Mouse (Mus musculus): ENCODE measurements at regions not wholly inside any gene's neighbourhood (a gene's known extent, or its start where the extent isn't known, plus 50 kb on each side); places are given as distances from the start of the nearest gene placed in this dataset.
A peak's percentile ranks its signal among the peaks of the same experiment; 100 is the strongest.

DNA sequence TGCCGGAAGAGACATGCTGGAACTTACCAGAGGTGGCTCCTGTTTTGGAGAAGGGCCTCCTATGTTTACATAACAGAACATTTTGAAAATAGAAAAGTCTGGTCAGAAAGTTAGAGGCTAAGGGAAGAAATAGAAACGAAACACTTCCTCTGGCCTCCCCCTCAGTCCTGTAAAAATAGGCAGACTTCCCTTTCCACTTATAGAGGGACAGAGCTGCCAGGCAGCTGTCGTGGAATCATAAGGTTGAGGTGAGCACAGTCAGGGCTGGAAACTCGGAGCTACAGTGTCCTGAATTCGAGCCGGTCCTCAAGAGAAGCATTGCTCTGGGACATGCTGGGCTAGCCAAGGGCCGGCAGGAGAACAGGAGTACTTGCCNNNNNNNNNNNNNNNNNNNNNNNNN is 94.0 kb upstream of the Egr2 start:
- Histone ChIP-seq H3K27ac (no peak overlapping the region), H3K4me3 (no peak overlapping the region)
- DNase-seq (ENCODE audit: extremely low spot score in 1 of 2, low spot score in 2 of 2) = no peak
- TF ChIP-seq CTCF (IDR thresholded peaks at IDR 0.05) = no peak
- intact Hi-C loops (cut with DNase I) = no loop called here

DNA sequence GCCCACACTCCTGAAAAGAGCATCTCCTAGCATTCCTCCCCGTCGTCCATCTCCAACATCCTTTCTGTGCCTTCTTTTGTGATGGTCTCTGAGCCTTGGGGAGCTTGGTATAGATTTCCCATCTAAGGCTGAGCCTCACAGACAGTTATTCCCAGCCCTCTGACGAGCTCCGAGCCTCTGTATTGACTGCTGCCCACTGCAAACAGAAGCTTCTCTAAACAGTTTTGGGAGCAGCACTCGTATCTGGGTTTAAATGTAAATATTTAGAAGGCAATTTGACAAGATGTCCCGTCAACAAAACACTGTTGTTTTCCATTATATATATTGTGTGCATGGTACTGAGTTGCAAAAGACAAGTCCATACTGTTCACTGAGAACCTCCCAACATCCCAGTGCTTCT is 86.4 kb upstream of the Egr2 start:
- DNase-seq (ENCODE audit: extremely low spot score in 1 of 2, low spot score in 2 of 2) = no peak
- intact Hi-C loops (cut with DNase I) = no loop called here
- TF ChIP-seq CTCF (IDR thresholded peaks at IDR 0.05) = no peak
- no peak overlapping the region for H3K27ac ChIP-seq
- no peak overlapping the region for H3K4me3 ChIP-seq

DNA sequence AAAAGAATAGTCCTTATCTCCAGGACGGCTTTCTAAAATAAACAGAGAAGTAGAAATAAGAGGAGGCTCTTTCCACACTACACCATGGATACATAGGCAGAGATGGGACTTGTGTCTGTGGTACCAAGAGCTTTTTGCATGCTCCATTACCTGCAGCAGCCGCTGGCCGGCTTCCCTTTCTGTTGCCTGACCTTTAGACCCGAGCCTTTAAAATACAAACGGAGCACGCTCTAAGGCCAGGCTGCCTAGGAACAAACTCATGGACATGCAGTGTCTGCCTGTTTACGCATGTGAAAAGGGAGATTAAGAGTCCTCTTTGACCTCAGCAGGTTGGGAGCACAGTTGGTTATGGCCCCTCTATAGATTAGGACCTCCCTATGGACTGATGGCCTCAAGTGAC is 81.1 kb upstream of the Egr2 start:
- H3K27ac ChIP-seq = no peak overlapping the region
- TF ChIP-seq CTCF (IDR thresholded peaks at IDR 0.05) = no peak
- no peak for DNase-seq (ENCODE audit: extremely low spot score in 1 of 2, low spot score in 2 of 2)
- no peak overlapping the region for H3K4me3 ChIP-seq
- intact Hi-C loops (cut with DNase I) = no loop called here

DNA sequence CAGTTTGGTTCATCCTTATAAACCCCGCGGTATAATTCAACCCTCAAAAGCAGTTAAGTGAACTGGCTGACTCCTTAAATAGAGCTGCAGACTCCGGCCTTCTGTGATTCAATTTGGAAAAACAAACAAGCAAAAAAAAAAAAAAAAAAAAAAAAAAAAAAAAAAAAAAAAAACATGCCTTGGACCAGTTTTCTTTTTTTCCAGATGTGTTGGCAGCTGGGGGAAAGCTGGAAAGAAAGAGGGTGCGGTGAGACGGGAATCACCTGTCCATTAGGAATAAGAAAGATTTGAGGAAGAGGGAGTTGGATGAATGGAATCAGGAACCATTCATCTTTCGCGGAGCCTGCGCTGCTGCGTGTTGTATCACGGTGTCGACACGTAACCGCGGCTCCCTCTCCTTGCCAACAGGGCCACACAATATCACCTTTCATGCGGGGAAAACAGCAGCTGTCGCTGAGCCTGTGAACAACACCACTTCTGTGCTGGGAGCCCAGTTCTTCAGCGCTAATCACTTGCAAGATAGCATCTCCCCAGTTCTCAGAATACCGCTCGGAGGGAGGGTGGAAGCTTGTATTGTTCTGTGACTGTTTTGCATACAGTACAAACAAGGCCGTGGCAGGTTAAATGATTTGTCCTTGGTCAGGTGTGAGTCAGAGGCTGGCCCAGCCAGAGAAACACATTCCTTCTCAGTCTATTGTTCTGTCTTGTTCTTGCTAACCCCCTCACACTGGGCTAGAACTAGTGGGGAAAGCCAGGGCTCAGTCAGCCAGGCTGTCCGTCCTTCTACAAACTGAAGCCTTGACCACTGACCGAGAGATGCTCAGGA is 76.6 kb upstream of the Egr2 start:
- no peak overlapping the region for H3K27ac ChIP-seq
- no peak overlapping the region for H3K4me3 ChIP-seq
- intact Hi-C loops (cut with DNase I) = no loop called here
- peak in 1 of 2 experiments; percentile 10 for DNase-seq (ENCODE audit: extremely low spot score in 1 of 2, low spot score in 2 of 2)
- TF ChIP-seq CTCF (IDR thresholded peaks at IDR 0.05) = no peak

DNA sequence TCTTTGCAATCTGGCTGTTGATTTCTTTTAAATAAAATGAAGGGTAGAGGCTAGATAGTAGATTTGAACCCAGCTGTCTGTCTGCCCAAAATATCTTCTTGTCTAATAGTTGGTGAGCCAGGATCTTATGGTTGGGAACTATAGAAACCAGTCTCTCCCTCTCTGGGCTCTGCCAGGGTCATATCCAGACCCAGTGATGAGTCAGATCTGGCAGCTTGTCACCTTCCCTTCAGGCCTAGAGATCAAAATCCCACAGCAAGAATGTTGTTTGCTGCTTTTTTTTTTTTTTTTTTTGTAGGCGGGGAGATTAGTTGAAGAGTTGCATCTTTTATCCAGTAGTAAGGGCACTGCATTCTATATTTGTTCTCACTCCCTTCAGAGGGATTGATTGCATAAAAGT is 74.0 kb upstream of the Egr2 start:
- Histone ChIP-seq H3K4me3 (no peak overlapping the region), H3K27ac (no peak overlapping the region)
- no peak for DNase-seq (ENCODE audit: extremely low spot score in 1 of 2, low spot score in 2 of 2)
- intact Hi-C loops (cut with DNase I) = no loop called here
- no peak for TF ChIP-seq CTCF (IDR thresholded peaks at IDR 0.05)

DNA sequence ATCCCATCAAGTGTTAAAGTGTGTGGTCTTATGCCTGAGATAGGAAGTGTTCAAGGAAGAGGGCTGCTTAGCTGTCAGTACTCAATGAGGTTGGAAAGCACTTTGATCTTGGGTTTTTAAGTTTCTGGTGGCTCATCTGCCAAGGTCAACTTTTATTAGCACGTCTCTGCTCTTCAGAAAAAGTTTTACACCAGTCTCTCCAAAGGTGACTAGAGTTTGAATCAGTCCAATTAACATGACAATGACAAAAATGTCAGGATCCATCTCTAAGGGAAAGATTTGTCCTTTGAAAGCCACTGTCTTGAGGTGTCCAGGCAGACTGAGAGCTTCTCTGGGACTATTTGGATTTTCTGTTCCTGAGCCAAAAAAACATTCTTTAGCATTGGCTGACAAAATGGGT is 73.4 kb upstream of the Egr2 start:
- intact Hi-C loops (cut with DNase I) = no loop called here
- H3K27ac ChIP-seq = no peak overlapping the region
- DNase-seq (ENCODE audit: extremely low spot score in 1 of 2, low spot score in 2 of 2) = no peak
- no peak for TF ChIP-seq CTCF (IDR thresholded peaks at IDR 0.05)
- H3K4me3 ChIP-seq = no peak overlapping the region

DNA sequence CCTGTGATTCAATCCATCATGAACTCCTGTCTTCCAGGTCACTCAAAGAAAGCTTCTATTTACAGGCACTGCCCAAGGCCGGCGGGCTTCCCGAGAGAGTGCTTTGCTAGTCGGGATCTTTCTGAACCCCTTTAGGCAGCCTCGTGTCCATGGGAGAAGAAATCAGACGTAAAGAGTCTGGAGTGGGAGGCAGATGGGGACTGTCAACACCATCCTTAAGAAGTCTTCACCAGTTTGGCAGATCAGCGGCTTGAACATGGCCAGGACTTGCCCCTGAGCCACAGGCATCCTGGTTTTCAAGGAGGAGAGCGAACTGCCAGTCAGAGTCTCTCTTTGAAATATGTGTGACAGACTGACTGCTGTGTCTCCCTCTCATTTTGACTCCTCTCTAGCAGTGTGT is 66.6 kb upstream of the Egr2 start:
- Histone ChIP-seq H3K27ac (no peak overlapping the region), H3K4me3 (no peak overlapping the region)
- intact Hi-C loops (cut with DNase I) = no loop called here
- no peak for TF ChIP-seq CTCF (IDR thresholded peaks at IDR 0.05)
- DNase-seq (ENCODE audit: extremely low spot score in 1 of 2, low spot score in 2 of 2) = no peak

DNA sequence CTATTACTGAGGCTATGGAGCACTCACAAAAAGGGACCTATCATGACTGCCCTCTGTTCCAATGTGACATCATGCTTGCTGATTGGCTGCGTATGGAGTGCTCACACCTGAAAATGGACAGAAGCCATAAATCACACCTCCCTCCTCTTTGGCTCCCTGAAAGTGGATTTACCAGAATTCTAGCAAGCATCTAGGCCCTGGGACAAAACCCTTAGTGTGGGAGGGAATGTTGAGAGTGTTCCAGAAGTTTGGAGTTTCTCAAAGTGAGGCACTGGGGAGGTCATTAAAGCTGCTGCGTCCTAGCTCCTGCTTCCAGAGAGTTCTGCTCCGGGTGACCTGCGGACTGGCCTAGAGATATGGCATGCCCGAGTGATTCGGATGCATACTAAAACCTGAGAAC is 62.3 kb upstream of the Egr2 start:
- no peak for TF ChIP-seq CTCF (IDR thresholded peaks at IDR 0.05)
- Histone ChIP-seq H3K27ac (no peak overlapping the region), H3K4me3 (no peak overlapping the region)
- no peak for DNase-seq (ENCODE audit: extremely low spot score in 1 of 2, low spot score in 2 of 2)
- intact Hi-C loops (cut with DNase I) = no loop called here

DNA sequence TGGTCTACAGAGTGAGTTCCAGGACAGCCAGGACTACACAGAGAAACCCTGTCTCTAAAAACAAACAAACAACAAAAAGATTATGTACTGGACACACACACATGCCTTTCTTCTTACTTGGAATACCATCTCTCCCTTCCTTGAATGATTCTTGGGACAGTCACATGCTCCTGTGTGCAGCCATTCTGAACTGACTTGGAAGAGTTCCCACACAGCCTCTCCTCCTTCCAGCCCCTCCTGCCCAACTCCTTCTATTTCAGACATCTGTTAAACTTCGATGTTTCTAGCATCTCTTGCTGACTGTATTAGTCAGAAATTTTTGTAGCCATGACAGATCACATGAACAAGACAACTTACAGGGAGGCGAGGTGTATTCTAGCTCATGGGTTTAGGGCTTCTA is 60.9 kb upstream of the Egr2 start:
- Histone ChIP-seq H3K4me3 (no peak overlapping the region), H3K27ac (no peak overlapping the region)
- no peak for DNase-seq (ENCODE audit: extremely low spot score in 1 of 2, low spot score in 2 of 2)
- TF ChIP-seq CTCF (IDR thresholded peaks at IDR 0.05) = no peak
- intact Hi-C loops (cut with DNase I) = no loop called here

DNA sequence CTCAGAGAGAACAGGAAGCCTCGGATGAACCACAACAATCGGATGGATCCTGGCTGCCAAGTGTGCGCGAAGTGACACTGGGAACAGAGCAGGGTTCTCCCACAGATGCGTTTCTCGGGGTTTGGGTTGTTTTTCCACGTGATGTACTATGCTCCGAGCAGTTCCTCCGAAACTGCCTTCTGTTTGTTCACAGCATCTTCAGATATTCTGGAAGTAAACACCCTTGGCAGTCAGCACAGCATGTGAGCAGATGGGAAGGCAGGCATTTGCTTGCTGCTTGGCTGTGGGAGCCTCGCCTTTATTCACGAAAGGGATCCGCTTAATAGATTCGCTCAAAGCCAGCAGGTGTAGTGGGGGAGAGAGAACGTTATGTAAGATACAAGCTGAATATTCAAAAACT is 53.0 kb upstream of the Egr2 start:
- peak; percentile 54 to 60 for DNase-seq (ENCODE audit: extremely low spot score in 1 of 2, low spot score in 2 of 2)
- H3K27ac ChIP-seq = no peak overlapping the region
- intact Hi-C loops (cut with DNase I) = loop anchor here (2.0 to 5.0 kb wide), 2 partner anchors 55 to 165 kb away; no protein-coding TSS in a partner anchor
- no peak for TF ChIP-seq CTCF (IDR thresholded peaks at IDR 0.05)
- peak overlapping the region; percentile 22; the same call in 1 of the 2 replicates for H3K4me3 ChIP-seq

DNA sequence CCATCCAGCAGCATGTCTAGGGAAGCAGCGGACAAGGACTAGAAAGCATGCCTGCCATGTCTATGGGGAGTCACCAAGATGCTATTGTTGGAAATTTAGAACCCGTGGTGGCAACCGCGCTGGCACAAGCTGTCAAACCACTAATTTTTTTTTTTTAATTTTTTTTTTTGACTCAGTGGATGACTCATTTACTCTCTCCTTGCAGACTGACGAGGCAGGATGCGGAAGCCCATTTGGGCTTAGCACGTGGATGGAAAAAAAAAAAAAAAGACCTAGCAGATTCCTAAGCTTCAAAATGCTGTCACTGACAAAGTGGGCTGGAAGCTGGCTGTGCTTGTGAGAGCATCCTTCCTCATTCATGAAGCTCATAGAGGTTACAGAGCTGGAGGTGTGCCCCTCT is 51.9 kb upstream of the Egr2 start:
- TF ChIP-seq CTCF (IDR thresholded peaks at IDR 0.05) = no peak
- no peak for DNase-seq (ENCODE audit: extremely low spot score in 1 of 2, low spot score in 2 of 2)
- intact Hi-C loops (cut with DNase I) = loop anchor here (2.0 to 5.0 kb wide), 2 partner anchors 53 to 166 kb away; no protein-coding TSS in a partner anchor

DNA sequence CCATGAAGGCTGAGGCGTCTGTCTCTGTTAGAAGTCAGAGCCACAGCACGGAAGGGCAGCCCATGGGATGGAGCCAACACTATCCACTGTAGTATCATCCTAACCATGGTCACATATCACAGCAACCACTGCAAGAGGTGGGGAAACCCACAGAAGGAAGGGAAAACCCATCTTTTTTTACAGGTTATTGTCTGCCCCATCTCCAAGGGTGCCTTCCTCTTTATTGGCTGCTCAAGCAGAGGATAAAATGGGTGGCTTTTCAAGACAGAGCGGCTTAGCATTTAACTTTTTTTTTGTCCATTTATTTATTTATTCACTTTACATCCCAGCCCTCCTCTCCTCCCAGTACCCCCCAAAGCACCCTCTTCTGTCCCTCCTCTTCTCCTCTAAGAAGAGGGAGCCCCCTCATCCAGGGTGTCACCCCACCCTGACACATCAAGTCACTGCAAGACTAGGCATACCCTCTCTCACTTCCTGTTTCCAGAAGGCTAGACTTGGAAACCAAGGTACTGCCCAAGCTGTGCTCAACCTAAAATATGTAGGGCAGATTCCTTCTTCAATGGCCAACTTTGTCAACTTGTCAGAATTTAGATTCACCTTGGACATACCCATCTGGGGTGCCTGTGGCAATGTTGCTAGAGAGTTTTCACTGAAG is 51.1 kb upstream of the Egr2 start:
- no peak for TF ChIP-seq CTCF (IDR thresholded peaks at IDR 0.05)

More for the DNA sequence above, 51.9 kb upstream of the Egr2 start:
- no peak overlapping the region for H3K4me3 ChIP-seq
- H3K27ac ChIP-seq = no peak overlapping the region

More for the DNA sequence above, 51.1 kb upstream of the Egr2 start:
- no peak overlapping the region for H3K27ac ChIP-seq
- DNase-seq (ENCODE audit: extremely low spot score in 1 of 2, low spot score in 2 of 2) = no peak
- H3K4me3 ChIP-seq = no peak overlapping the region
- intact Hi-C loops (cut with DNase I) = loop anchor here (5.0 kb wide), 1 partner anchor 167 kb away; no protein-coding TSS in a partner anchor
